Mouse (Mus musculus): ENCODE measurements at regions not wholly inside any gene's neighbourhood (a gene's known extent, or its start where the extent isn't known, plus 50 kb on each side); places are given as distances from the start of the nearest gene placed in this dataset.

- DNase-seq (ENCODE audit: low spot score in 2 of 2) = no peak
Observed at GRCm38 (mm10) chr15:72312417-72312816, 1521.9 kb upstream of the Gm6569 start.

DNA sequence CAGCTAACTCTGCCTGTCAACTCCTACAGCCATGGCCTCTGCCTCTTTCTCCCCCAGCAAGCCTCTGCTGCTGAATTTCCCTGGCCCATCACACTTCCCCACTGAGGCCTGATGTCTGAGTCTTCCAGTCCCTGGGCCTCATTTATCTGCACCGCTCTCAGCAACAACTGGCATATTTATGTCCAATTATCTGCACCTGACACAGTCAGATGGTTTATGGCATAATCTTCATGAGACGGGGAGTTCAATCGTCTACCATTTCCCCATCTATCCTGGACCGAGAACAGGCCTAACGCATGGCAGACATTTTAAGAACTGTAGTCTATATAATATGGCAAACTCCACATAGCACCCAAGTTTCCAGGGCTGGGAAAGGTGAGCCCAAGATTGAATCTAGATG is 1512.8 kb upstream of the Gm6569 start:
- no peak for DNase-seq (ENCODE audit: low spot score in 2 of 2)

- DNase-seq (ENCODE audit: low spot score in 2 of 2) = no peak
Observed at GRCm38 (mm10) chr15:72322127-72322526, 1512.2 kb upstream of the Gm6569 start.

DNA sequence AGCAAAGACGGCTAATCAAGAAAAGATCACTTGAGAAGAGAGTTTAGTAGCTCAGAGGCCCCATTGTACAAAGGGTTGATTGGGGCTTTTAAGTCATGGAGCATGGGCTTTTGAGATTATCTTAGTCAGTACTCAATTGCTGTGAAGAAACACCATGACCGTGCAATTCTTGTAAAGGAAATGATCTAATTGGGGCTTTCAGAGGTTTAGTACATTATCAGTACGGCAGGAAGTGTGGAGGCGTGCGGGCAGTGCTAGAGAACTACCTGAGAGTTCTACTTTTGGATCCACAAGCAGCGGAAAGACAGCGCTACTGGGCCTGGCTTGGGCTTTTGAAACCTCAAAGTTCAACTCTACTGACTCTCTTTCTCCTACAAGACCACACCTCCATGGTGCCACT is 1511.2 kb upstream of the Gm6569 start:
- no peak for DNase-seq (ENCODE audit: low spot score in 2 of 2)

DNA sequence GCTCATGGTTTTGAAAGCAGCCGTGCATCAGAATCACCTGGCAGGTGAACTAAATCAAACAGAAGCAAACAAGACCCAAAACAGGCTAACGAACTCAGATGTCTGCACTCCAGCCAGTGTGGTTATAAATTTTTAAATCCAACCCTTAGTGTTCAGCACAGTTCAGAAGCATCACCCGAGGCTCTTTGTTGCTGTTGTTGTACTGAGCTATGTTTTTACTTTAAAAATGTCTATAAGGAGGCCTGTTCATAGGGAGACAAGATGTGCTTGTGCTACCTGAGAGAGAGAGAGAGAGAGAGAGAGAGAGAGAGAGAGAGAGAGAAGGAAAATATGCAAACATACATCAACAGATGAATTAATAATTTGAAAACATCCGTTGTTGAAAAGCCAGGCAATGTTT is 1503.1 kb upstream of the Gm6569 start:
- no peak for DNase-seq (ENCODE audit: low spot score in 2 of 2)

- DNase-seq (ENCODE audit: low spot score in 2 of 2) = no peak
Observed at GRCm38 (mm10) chr15:72334497-72334896, 1499.9 kb upstream of the Gm6569 start.

DNA sequence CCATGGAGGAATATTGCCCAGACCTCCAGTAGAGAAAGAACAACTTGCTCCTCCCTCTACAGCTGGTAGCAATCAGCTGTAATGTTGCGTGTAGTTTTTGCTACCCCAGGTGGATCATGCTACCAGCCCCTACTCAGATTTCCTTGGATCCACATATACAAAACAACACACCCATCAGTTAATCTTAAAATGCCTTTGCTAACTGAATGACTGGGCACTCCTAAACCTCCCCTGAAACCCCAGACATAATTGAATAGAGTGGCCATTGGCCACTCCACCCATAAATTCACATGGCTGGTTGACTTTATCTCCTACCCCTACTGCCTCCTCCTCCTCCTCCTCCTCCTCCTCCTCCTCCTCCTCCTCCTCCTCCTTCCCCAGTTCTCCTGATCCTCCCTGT is 1494.7 kb upstream of the Gm6569 start:
- DNase-seq (ENCODE audit: low spot score in 2 of 2) = no peak

GRCm38 (mm10) chr15:72341991-72342390 is 1492.4 kb upstream of the Gm6569 start:
- DNase-seq (ENCODE audit: low spot score in 2 of 2) = no peak

DNA sequence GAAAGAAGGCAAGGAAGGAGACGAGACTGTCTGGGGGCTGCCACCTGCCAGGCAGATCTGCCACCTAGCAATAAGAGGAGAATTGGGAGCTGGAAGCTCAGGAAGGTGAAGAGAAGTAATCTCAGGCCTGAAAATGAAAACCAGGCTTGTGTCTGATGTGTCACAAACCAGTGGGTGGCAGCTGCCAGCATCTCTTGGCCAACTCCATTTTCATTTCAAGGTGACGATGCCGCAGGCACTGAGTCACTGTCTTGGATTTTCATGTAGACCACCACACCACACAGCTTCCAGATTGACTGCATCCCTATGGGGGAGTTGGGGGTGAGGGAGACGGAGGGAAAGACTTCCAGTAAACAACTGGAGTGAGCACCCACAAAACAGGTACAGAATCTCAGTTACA is 1491.9 kb upstream of the Gm6569 start:
- DNase-seq (ENCODE audit: low spot score in 2 of 2) = peak; percentile 15 to 18

- DNase-seq (ENCODE audit: low spot score in 2 of 2) = no peak
Observed at GRCm38 (mm10) chr15:72343794-72344193, 1490.6 kb upstream of the Gm6569 start.

DNA sequence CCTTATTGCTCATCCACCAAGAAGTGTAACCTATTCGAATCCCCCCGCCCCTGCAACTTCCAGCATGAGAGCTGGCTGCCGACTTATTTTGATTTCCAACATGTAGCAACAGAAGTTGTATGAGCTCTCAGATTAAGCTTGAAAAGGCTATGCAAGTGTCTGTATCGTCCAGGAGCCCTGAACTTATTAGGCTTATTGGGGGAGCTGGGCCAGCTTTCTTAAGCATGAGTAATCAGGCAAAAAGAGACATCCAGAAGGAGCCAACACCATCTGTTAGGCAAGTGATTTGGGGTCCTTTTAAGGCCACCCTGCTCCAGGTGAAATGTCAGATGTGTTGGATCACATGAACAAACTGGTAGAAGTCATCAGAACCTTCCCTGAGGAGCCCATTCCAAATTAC is 1481.0 kb upstream of the Gm6569 start:
- DNase-seq (ENCODE audit: low spot score in 2 of 2) = no peak

GRCm38 (mm10) chr15:72355626-72356025 is 1478.7 kb upstream of the Gm6569 start:
- DNase-seq (ENCODE audit: low spot score in 2 of 2) = no peak

DNA sequence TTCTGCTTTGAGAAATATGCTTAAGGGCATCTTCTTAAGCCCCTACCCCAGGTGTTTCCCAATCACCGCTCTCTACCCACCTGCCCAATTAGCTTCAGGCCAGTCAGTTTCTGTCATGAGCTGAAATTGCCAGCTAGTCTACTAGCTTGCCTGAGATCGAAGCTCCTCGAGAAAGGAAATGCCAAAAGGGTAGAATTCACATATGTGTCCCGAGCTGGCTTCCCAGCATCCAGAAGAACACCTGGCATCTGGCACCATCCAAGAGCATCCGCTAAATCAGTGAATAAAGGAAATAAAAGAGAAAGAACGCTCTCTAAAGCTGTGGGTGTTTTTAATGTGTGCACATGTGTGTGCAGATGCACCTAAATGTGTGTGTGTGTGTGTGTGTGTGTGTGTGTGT is 1474.7 kb upstream of the Gm6569 start:
- DNase-seq (ENCODE audit: low spot score in 2 of 2) = no peak

DNA sequence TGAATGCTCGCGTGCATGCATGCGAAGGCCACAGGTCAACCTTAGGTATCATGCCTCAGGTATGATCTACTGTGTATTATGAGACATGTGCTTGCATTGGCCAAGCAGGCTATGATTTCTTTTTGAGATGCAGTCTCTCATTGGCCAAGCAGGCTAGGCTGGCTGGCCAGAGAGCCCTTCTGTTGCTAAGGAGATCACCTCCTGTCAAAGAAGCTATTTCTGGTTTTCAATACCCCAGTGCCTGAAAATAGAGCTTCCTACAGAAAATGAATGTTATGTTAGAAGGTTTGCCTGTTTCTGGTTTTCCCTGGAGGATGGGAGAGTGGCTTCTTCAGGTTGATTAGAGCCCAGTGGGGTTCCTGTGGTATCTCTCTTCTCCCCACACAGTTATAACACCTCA is 1474.3 kb upstream of the Gm6569 start:
- DNase-seq (ENCODE audit: low spot score in 2 of 2) = peak; percentile 22 to 28

DNA sequence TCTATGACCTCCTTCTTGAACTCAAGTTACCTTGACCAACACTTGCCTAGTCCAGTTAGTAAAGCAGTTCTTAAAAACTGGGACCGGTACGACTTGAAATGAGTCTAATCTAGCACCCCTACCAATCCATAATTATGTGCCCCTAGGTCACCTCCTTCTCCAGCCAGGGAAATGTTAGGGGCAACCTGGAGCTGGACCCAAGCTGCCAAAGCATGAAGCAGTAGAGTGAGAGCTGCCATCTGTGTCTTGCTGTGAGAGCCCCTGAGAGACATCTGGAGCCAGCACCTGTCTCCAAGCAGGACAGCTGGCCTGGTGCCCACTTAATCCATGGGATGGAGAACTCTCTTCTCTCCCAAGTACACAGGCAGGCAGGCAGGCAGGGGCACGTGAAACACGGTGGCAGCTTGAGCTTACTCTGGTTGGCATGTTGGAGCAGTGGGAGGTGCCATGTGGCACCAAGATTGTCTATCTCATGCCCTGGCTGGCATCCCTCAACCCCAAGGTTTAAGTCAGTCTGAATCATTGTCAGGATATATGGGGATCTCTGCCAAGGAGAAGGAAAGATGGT is 1473.8 kb upstream of the Gm6569 start:
- DNase-seq (ENCODE audit: low spot score in 2 of 2) = peak in 1 of 2 experiments; percentile 12

DNA sequence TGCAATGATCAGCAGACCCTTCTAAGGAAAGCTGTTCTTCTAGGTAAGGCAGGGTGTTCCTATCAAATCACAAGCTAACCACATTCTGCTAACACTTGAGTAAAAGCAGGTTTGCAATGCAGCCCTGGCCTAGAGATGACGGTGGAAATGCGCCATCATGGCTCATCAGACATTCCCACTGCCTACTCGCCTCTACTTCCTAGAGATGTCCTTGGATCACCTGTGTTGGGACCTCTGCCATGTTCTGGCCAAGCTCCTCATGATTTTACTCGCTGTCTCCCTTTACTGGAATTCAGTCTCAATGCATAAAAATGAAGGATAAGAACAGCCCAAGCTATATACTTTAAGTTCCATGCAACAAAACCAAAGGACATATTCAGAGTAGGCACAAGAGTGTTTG is 1461.3 kb upstream of the Gm6569 start:
- no peak for DNase-seq (ENCODE audit: low spot score in 2 of 2)

DNA sequence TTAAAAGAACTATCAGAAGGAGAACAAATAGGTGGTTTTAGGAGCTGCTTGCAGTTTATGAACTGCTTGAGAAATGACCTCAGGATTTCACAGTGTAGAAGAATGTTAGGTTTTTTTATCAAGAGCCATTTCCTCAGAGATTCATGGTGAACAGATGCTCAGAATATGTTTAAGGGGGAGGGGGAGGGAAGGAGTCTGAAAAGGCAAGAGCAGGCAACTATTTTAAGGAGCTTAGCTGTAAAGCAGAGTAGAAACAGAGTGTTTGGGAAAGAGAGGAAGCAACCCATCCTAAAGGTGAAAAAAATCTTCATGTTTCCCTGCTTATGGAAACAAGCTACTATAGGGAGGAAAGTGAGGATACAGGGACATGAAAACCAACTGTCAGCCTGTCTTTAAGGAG is 1457.2 kb upstream of the Gm6569 start:
- peak in 1 of 2 experiments; percentile 22 for DNase-seq (ENCODE audit: low spot score in 2 of 2)

GRCm38 (mm10) chr15:72379291-72379690 is 1455.1 kb upstream of the Gm6569 start:
- no peak for DNase-seq (ENCODE audit: low spot score in 2 of 2)

DNA sequence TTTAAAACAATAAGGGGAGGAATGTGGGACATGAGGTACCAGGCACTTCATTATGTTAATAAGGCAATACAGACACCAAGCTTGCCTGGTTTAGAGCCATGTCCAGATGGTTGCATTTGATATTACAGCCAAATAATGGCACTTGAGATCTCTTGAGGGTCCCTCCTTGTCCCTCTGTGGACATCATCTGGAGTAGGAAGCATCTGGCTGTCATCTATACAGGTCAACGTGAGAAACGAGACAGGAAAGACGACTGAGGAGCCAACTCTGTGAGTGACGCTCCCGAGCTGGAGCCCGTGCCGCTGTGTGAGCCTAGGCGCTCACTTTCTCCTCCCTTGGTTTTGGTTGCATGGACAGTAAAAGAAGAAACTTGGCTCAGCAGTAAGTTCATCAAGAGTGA is 1453.2 kb upstream of the Gm6569 start:
- DNase-seq (ENCODE audit: low spot score in 2 of 2) = no peak

GRCm38 (mm10) chr15:72381744-72382143 is 1452.6 kb upstream of the Gm6569 start:
- DNase-seq (ENCODE audit: low spot score in 2 of 2) = no peak

DNA sequence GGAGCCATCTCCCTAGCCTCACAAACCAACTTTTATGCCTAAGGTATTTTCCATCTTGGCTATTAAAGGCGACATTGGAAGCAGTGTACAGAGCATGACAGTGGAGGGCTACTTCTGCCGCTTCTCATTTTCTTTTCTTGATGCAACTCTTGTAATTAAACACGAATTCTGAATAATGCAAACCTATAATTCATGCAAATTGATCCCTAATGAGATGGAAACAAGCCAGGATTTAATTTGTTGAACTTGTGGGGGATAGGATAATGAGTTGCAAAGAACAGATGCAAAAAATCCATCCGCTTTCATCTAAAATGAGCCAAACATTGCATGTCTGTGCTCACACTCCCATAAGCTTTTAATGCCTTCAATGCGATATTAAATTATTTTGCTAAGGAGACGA is 1451.8 kb upstream of the Gm6569 start:
- no peak for DNase-seq (ENCODE audit: low spot score in 2 of 2)

DNA sequence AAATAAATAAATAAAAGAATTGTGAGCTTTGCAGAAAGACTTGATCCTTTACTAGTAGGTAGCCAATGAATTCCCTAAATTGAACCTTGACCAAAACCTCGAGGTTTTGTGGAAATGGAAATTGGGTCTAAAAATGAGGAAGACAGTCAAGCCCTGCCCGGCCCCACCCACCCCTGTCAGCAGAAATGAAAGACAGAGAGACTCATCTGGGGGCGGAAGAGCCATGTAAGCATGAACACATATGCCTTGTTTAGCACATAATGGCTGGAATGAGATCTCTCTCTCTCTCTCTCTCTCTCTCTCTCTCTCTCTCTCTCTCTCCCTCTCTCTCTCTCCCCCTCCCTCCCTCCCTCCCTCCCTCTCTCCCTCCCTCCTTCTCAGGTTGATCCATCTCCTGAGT is 1451.3 kb upstream of the Gm6569 start:
- DNase-seq (ENCODE audit: low spot score in 2 of 2) = no peak

DNA sequence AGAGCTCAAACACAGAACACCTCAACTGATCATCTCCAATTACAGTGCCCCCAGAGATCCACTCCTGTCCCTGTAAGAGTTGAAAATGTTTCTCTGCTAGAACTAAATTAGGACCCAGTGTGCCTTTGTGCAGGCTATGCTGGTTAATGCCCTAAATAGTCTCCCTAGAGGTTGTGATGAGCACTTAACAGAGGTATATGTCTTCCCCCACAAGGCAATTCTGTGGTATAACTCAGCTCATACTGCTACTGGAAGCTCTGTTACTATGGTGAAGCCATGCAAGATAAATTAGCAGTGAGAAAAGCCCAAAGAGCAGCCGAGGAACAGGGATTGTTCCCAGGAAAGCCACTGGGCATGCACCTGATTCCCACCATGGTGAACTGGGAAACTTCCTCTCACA is 1450.9 kb upstream of the Gm6569 start:
- DNase-seq (ENCODE audit: low spot score in 2 of 2) = no peak

- no peak for DNase-seq (ENCODE audit: low spot score in 2 of 2)
Observed at GRCm38 (mm10) chr15:72393226-72393625, 1441.1 kb upstream of the Gm6569 start.

Measured in left cerebral cortex, adult 18-20 months (tissue).